Mouse (Mus musculus): ENCODE results near the gene Tmub2.

Gene Tmub2

DNA sequence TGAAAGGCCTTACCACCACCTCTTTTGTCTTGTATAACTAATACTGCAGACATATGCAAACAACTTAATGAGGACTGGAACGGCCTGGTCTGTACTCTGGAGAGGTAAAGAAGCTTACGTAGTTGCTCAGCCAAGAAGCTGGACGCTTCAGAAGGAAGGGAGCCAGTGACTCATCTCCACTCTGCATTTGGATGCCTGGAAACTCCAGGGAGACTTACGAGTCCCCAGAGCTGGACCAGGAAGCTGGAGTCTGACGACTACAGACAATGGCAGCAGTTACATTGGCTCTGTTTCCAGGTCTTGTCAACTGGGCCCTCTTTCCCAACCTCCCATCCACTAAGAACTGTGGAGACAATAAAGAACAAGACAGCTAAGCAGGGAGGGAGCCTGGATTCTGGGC lies 42.5 kb downstream of the Tmub2 start:
- DNase-seq (ENCODE audit: low spot score in 2 of 2) = no peak

DNA sequence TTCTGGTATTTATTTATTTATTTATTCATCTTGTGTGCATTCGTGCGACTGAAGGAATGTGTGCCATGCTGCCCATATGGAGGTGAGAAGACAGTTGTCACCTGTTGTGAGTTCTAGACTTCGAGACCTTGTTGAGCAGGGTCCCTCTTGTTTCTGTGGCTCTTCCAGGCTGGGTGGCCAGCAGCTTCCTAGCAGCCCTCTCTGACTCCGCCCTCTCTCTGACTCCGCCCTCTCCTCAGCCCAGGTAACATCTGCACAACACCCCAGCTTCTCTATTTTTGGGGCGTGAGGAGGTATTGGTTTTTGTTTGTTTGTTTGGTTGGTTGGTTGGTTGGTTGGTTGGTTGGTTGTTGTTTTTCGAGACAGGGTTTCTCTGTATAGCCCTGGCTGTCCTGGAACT lies 43.1 kb downstream of the Tmub2 start:
- no peak for DNase-seq (ENCODE audit: low spot score in 2 of 2)

DNA sequence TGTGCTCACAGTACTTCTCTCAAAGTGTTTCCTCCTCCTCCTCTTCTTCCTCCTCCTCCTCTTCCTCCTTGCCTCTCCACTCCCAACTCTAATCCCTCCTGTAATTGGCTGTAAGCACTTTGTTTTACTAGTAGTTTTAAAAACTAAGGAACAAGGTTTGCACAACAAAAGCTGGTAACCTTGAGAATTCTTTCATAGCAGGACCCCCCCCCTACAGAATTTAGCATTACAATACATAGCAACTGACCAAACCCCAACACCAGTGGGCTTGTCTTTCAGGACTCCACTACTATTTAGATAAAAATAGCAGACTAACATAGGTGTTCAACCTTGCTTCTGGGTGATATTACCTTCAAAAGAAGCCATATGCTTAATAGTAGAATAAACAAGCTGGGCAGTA lies 44.8 kb downstream of the Tmub2 start:
- DNase-seq (ENCODE audit: low spot score in 2 of 2) = no peak

DNA sequence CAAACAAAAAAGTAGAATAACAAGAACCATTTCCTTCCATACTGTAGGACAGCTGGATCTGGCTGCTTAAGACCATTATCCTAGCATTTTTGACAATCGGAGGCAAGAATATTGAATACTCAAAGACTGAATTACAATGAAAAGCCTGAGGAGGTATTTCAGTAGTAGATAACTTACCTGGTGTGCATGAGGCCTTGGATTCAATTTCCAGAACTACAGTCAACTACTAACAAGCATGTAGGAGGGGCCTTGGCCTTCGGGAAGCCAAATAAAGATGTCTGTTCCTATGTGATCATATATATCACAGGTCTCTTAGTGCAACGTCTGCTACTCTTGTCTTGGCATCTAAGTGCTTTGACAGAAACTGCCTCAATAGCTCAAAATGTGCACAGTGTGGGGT lies 45.3 kb downstream of the Tmub2 start:
- no peak for DNase-seq (ENCODE audit: low spot score in 2 of 2)

DNA sequence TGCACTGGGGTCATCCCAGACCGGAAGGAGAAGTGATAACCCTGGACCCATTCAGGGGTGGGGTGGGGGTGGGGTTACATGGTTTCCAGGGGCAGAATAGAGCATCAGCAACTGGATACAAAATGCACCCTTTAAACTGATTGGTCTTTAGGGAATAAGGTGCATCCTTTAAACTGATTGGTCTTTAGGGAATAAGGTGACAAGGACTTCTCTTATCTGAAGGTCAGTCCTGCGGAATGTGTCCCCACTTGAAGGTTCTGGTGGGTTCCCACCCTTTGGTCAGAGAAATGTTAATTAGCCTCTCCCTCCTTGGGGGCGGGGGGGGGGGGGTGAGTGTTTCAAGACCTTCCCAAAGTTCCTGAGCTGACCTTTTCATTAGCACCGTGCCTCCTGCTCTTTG lies 47.1 kb downstream of the Tmub2 start:
- DNase-seq (ENCODE audit: low spot score in 2 of 2) = no peak

DNA sequence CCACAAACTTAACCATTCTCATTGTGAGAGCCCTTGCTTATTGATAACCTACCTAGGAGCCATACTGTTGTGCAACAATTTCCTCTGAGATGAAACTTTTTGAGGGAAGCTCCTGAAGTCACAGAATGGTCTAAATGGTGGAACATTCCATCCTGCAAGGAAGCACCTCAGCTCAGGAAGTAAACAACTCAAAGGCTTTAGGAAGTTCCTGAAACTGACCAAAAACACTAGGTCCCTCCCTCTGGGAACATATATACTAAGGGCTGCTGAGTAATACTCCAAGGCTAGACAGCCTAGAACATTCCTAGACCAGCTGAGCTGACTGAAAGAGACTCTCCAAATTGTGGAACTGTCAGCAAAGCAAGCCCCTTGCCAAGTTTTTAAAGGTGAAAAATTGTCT lies 48.3 kb downstream of the Tmub2 start:
- DNase-seq (ENCODE audit: low spot score in 2 of 2) = no peak

DNA sequence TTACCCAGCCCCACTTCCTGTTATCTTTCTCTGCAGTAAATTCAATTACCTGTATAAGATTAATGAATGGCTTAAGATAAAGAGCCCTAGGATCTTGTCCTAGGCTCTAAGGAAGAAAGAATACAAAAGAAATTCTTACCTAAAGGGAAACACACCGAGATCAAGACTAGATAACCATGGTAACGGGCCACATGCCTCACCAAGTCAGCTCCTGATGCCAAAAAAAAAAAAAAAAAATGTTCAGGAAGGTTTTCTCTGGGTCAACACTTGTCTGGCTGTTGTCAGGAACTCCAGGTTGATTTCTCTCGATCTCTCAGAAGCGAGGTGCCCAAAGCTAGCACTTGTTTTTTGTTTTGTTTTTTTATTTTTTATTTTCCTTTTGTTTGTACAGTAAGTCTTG lies 49.3 kb downstream of the Tmub2 start:
- no peak for DNase-seq (ENCODE audit: low spot score in 2 of 2)

DNA sequence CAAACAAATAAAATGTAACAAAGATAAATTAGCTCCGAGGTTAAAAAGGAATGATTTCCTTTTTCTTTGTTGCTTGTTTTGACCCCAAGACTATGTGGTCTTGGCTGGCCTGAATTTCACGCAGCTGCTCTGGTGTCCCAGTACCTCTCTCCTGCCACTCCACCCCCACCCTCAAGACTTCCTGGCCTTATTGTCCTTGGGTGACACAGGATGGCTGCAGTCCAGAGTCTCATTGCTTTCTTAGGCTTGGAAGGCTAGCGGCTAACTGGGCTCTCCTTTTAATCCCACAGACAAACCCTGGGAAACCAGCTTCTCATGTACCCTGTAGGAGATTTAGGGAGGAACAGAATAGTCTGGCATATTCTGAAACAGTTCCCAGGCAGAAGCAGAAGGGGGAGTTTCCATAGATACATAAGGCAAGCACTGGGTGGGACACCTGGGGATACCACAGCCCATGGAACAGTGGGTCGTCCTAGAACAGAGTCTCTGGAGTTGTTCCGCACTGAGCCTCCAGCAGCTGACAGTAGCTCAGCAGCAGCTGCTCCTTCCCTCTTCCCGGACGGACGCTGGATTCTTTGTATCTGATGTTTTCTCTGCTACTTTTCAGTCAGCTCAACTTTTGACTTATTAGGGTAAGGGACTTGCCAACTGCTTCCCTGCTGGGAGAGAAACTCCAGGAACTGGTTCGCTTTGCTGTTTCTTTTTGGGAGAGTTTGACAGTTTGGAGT lies 50.4 kb downstream of the Tmub2 start:
- DNase-seq (ENCODE audit: low spot score in 2 of 2) = no peak

DNA sequence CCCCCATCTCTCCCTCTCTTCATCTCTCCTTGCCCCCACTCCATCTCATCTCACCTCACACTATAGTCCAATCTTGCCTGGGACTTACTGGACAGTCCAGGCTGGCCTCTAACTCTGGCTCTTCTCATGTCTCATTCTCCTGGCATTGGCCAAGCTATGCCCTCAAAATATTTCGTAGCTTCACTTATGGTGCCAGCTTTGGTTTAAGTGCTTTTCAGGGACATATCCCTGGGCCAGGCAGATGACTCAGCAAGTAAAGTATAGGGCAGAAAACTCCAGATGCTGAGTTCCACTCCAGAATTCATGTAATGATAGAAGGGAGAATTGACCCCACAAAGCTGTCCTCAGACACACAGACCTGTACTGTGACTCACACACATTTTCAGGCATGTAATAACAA lies 51.5 kb downstream of the Tmub2 start:
- DNase-seq (ENCODE audit: low spot score in 2 of 2) = no peak

DNA sequence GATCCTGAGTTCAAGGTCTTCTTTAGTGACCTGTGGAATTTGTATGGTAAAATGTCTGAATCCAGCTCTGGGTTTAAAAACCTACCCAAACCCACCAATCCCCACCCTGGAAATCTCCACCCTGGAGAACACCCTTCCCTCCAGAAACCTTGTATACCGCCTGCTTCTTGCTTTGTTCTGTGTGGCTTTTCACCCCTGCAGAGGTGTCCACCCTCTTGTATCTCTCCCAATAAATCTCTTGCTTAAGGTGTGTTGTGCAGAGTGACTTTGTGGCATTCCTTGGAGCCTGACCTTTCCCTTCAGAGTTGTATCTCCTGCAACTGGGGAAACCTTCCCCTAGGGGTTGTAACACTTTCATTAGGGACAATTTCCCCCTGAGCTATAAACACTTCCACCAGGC lies 53.2 kb downstream of the Tmub2 start:
- no peak for DNase-seq (ENCODE audit: low spot score in 2 of 2)

DNA sequence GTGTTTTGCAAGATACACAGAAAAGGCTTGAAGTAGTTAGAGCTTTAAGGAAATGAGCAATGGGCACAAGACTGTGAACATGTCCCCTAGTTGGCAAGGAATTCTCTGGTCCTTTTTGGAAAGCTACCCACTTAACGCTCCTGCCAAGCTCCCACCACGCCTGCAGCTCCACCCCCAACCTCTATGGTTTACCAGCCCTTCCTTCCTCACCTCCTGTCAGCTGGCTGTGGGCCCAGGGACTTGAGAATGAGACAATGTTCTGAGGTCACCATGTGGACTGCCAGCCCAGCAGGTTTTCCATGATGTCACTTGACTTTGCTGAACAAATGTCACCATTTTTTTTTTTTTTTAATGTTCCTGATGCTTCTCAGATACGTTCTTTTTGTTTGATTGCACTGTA lies 53.8 kb downstream of the Tmub2 start:
- DNase-seq (ENCODE audit: low spot score in 2 of 2) = no peak
